Mouse (Mus musculus): ENCODE measurements around the gene Rufy3.

Gene Rufy3

DNA sequence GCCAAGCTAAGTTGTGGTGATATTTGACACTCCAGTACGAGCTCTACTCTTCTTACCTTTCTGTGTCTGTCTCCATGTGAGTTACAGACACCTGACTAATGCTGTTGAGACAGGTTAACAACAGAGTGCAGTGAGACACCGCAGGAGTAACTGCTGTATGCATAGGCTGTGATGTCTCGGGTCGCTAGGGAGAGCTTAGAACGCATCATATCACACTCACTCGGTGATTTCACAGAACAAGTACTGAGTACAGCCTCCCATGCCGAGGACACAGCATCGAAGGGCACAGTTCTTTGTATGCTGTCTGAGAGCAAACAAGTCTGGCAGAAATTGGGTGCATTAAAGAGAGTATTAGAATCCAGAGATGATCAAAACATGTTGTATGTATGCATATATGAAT is 65.1 kb downstream of the Rufy3 start:
- DNase-seq, result no peak

DNA sequence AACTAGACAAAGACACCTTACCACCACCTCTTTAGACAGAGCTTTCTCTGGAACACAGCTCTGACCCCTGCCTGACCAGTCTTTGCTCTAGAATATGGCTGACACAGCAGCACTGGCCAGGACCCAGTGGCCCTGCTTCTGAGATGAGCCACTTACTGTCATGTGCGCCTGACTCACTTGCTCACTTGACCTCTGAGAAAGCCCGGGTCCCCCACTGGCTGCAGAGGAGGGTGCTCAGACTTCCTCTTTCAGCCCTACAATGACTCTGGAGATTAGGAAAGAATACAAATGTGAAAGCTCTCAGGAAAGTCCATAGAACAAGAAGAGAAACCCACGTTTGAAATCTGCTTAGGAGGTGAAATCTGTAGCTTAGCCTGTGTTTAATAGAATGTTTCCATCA is 66.0 kb downstream of the Rufy3 start:
- DNase-seq, result no peak

DNA sequence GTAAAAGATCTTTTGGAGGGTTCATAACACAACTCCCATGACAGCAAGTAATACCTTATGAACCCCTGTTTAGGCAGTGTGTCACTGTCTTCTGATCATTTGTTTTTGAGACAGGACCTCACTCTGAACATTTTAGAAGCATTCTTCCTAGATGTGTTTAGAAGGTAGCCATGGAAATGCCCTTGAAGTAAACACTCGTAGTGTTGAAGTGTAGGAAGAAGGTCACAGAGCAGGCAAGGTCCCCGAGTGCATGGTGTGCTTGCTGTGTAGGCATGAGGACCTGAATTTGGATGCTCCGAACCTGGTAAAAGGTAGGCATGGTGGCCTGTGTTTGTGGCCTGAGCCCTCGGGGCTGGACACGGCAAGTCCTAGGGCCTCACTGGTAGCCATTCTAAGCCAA is 66.7 kb downstream of the Rufy3 start:
- DNase-seq, result no peak

DNA sequence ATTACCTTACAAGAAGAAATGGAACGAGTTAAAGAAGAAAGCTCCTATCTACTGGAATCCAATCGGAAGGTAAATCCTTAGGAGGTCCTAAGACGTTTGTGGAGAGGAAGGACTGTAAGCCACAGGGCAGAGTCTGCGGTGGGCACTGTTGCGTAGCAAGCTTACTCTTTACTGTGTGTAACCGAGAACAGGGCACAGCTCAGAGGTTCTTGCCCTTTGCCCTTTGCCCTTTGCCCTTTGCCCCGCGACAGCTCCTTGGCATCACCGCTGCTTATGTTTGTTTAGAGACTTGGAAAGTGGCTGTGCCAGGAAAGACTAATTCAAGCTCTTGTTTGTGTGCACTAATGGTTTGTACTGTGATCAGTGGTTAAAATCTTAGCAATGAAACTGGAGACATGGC is 67.6 kb downstream of the Rufy3 start:
- DNase-seq, result no peak

DNA sequence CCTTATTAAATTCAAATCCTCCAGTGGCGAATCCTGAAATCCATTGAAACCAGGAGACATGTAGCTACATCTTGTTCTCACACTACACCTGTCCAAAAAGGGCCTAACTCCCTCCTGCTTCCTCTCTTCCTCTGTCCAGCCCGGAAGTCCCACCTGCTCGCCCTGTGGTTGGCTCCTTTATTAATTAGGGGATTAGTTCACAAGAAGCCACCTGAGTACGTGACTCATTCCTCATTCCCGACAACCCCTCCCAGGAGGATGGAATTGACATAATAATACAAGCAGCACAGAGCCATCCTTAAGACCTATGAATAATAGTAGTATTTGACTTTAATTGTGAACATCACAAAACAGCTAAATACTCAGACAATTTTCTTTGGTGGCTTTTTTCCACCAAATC is 69.2 kb downstream of the Rufy3 start:
- DNase-seq, result no peak

DNA sequence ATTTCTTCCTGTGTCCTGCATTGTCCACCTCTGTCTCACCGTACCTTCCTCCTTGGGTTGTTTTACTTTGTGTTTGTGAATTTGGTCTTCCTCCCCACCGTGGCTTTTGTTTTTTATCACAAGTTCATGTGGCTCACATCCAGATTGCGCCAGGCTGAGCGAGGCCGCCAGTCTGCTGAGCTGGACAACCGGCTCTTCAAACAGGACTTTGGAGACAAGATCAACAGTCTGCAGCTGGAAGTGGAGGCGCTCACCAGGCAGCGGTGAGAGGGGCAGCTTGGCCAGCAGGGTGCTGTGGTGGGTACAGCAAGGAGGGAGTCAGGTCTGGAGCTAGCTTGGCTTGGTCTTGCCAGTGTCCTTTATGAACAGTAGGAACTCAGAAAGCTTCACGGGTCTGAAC is 77.9 kb downstream of the Rufy3 start:
- DNase-seq, result no peak

DNA sequence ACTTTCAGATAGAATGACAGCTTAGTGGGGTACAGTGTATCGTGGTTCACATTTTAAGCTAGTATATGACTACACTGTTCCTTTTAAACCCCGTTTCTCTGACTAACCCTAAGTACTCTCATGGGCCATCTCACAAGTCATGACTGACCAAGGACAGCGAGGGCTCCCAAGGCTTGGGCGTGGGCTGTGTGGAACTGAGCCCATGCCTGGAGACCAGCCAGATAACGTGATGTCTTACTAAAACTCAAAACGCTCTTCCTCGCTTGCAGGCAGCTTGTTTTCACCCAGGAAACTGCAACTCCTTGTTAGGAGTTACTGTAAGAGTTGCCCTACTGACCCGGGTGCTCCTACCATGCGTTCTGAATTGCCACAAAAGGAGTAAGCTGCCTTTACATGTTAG is 78.7 kb downstream of the Rufy3 start:
- no peak for DNase-seq

DNA sequence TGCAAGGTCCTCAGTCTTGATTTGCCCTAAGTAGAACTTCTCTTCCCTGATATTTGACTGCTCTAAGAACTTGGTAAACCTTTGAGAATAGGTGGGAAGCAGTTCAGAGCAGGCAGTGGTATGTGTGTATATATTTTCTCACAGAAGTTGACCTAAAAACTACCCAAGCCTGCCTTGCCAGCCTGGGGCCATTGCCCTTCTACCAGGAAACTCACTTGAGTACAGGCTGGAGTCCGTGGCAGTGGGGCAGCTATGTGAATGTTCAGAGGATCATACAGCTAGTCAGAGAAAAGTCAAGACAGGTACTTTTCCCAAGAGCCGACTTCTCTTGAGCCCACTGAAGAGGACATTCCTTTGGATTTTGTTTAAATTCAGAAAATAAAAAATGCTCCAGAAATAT is 80.1 kb downstream of the Rufy3 start:
- DNase-seq, result no peak

DNA sequence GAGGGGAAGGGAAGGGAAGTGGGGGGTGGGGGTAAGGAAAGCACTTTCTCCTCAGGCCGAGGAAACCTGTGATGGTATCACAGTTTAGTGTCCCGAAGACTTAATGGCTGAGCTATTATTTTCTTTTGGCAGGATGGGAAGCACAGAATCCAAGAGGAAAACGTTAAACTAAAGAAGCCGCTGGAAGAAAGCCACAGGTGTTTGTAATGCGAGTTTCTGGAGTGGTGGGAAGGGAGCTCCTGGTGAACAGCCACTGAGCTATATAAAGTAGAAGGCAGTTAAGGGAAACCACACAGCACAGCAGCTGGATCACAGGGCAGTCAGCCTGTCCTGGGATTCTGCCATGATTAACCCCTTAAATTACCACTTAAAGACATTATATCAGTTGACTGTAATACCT is 80.6 kb downstream of the Rufy3 start:
- DNase-seq, result no peak

DNA sequence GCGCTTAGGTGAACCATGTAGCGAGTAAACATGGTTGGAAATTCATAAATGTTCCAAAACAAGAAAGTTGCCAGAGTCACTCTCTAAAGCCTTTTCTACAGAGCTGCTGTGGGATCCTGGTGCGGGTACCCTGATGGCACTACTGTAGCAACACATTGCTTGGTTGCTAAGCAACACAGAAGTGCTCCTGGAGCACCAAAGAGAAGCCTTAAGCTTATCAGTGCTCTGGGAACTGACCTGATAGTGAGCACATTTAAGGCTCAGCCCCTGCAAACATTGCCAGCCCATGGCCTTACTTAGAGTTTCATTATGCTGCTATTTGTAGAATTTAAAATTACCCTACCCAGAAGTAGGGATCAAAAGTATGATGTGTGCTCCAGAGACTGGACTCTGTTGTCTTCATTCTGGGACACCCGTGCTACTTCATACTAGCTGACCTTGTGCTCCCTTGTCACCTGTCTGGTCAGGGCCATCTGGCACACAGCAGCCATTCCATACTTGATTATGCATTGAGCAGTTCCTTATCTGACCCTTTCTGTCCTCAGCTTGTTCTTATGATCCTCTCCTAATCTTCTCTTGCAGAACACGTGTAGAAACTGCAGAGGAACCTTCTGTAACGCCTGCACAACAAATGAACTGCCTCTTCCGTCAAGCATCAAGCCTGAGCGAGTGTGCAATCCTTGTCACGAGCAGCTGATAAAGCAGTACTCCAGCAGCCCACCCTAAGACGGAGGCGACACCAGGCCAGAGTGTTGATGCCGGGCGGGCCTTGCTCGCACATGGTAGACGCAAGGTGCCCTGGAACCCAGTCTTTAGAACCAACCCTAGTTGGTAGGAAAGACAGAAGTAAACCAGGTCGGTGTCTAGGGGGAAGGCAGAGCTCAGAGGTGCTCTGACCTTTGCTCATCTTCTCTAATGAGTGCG is 84.7 kb downstream of the Rufy3 start:
- DNase-seq, result no peak

DNA sequence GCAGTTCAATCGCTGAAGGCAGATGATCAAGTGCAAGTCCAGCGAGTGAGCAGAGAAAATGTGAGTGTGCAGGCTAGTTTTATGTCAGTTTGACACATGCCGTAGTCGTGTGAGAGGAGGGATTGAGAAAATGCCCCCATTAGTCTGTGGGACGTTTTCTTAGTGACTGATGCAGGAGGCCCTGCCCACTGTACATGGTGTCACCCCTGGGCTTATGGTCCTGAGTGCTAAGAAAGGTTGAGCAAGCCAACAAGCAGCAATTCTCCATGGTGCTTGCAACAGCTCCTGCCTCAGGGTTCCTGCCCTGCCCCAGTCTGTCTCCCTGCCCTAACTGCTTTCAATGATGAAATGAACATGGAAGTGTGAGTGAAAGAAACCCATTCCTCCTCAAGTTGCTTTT is 87.7 kb downstream of the Rufy3 start:
- no peak for DNase-seq

DNA sequence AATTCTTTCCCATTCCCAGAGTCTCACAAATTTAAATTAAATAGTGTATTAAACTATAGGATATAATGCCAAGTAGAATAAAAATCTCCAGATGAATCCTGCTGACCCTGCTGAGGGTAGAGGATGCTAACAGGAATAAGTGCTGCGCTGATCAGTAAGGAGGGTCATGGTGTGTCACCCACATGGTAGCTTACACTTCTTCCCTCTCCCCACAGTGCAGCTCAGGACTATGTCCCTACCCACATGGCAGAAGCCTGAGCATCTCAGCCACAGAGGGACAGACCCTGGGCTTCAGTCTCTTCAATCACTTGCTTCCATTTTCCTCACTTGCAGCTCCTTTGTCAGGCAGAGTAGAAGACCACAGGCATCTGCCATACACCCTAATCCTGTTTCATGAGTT is 93.0 kb downstream of the Rufy3 start:
- DNase-seq, result no peak

DNA sequence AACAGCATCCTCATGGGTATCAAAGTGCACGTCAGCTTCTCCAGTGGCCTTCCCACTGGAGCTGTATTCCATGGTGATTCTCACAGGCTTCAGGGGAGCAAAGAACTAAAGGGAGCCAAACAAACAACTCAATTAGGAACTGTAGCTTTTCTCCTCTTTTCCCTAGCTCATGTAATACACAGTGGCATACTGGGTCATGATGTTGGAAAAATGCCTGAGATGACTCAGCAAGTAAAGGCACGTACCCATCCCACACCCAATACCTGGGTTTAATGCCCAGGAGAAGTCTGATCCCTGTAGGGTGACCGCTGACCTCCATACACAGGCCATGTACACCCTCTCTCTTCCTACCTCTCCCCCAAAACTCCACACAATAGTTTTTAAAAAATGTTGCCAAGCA is 98.3 kb downstream of the Rufy3 start:
- DNase-seq, result no peak

DNA sequence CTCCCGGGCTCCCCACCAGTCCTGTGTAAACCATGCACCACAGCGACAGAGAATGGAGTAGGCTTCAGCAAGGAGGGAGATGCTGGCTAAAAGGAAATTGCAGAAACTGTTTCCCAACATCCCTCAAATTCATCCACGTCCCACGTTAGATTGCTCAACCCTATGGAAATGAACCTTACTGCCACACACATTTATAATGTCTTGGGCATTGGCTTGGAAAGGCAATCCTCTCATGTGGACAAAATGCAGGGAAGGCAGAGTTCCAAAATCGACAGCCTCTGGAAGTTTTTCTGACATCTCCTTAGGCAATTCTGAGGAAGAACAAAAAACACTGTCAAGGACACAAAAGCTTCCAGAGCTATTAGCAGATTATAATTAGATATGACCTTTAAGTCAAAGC is 99.0 kb downstream of the Rufy3 start:
- DNase-seq, result no peak

DNA sequence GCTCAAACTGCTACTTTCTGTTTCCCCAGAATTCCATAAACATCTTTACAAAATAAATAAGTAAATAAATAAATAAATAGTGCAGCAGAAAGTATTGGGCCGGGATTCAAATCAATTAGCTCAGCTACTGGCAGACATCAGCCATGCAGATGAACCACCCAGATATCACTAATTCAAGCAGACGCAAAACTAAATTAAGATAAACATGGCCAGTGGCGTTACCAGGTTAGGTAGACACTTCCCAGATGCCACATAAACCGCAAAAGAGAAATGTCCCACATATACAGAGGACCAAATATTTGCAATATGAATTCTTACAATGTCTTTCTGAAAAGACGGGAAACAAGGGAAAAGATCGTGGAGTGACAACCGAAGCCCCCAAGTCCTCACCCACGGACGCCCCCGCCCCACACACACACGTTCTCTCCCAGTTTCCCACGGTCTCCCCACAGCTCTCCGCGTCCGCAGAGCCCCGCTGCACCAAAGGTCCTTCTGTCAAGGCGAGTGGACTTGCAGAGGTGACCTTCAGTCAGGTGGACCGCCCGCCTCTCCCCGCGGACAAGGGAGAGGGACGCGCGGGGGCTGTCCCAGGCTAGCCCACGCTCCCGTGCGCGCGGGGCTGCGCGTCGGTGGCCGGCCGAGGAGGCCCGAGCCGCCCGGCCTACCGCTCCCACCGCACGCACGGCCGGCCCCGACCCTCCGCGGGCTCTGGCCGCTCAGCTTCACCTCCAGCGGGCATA is 110.0 kb downstream of the Rufy3 start:
- DNase-seq, result peak; percentile 59

DNA sequence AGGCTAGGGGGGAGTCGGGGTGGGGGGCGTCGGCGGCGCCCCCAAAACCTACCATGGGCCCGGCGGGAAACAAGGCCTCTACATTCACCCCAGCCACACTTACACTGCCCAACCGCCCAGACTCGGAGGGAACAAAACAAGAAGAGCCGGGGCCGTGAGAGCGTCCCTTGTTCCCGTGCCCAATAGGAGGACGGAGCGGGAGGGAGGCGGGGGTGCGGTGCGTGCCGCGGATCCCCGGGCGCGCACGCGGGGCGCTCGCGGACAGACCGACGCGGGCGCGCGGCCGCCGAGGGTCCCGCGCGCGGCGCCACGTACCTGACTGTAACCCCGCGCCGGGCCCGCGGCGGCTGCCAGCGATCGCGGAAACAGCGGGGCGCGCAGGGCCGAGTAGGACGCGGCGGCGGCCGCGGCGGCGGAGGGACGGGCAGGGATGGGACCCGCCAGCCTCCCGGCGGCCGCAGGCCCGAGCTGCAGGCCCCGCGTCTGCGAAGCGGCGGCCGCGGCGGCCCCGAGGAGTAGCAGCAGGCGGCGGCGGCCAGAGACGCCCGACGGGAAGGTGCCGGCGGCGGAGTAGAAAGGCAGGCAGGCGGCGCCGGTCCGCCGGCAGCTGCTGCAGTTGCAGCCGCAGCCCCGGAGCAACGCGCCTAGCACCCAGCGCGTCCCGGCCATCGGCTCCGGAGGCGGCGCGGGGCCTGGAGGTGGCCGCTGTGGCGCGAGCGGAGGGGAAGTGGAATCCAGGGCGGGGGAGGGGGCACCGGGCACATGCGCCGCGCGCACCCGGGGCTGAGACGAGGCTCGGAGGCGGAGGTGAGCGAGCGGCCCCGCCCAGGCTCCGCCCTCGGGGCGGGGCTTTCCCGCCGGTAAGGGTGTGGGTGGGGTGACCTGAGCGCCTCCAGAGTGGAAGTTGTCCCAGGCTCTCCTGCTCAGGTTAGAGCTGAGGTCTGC is 110.9 kb downstream of the Rufy3 start, which contains the start of gene Grsf1:
Gene Grsf1 (minus strand): TSS at position 729 of the 945 bp plus-strand sequence.
- peak; percentile 93 for DNase-seq

DNA sequence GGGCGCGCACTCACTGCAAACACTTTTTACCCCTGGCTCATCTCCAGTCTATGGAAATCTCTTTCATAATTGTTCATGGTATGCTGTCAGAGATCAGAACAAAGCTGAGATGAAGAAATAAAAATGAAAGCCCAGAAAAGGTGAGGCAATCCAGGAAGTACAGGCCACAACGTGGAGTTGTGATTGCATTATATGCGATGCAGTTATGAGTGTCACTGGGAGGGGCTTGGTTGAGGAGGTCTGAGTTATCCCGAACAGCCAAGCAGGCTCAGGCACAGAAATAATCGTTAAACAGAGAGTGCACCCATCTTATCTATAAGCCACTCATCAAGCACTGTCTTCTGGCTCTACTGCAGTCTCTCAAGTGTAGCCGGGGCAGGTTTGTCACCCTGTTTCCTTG is 114.1 kb downstream of the Rufy3 start:
- no peak for DNase-seq

DNA sequence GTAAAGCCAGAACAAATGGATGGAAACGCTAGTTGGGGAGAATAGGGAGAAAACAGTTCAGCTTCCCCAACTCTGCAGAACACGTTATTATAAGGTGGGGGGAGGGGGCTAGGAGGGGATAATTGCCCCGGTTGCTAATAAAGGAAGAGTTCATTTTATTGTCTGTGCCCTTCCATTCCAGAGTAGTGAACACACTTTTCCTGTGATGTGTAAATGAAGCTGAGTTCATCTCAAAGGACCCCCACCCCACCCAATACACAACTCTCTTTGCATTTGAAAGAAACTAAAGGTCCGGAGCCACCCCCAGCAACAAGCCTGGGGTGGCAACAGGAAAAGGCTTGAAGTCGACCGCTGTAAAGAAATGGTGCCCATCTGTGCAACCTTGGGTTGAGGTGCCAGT is 114.5 kb downstream of the Rufy3 start:
- no peak for DNase-seq

DNA sequence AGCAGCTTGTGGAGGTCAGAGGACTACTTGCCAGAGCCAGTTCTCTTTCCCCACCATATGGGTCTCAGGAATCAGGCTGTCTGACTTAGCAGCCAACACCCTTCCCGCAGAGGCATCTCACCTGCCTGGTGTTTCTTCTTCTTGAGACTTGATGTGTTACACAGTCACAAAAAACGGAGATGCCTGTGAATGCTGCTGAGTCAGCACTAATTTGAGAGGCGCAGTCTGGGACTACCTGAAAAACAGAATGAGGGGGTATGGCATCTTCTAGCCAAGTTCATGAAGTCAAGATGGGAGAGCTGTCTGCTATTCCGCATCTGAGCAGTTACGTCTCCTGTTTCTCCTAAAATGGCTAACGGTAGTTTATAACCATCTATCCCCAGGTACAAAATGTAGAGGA is 115.7 kb downstream of the Rufy3 start:
- DNase-seq, result no peak

DNA sequence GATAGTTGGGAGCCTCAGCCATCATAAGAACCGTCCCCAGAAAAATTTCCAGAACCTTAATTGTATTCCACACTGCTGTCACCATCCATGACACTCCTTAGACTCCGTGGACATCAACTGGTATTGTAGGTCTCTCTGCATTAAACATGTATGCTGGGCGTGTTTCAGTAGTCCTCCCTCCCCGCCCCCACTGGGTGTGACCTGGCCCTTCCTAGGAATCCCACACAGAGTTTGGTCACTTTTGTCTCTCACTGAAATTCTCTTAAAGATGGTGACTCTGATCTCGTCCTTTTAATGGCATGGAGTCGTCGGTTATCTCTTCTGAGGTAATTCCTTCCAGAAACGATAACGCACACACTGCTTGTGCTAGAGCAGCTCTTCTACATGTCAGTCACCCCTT is 118.9 kb downstream of the Rufy3 start:
- DNase-seq, result no peak

DNA sequence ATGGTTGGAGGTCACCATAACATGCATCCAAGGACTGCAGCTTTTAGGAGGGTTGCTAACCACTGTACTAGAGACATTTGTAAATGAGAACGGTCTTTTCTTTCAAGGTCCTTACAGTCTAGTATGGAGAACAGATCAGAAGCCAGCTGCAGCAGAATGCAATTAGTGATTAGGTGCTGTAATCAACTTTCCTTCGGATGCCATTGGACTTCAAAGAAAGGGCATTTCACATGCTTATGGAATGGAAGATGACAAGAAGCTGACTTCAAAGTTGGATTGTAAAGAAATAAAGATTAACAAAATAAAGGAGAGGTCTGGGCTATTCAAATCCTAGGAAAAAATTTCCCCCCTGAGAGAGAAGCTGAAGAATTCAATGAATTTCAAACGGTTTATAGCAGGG is 119.4 kb downstream of the Rufy3 start:
- no peak for DNase-seq

DNA sequence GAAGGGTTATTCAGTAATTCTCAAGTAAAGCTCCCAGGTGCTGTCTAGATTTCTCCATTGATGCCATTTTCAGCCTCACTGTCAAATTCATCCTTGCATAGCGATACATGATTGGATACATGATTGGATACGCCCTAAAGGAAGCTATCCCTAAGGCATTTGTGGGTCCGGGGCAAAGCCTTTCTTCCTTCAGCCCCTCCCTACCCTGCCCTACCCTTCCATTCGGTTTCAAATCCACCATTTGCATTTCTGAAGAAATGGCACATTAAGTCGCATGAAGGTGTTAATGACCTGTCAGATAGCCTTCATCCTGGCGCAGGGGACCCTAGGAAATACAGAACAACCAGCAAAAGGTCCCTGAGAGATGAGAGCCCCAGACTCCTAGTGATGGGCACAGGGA is 120.5 kb downstream of the Rufy3 start:
- no peak for DNase-seq

DNA sequence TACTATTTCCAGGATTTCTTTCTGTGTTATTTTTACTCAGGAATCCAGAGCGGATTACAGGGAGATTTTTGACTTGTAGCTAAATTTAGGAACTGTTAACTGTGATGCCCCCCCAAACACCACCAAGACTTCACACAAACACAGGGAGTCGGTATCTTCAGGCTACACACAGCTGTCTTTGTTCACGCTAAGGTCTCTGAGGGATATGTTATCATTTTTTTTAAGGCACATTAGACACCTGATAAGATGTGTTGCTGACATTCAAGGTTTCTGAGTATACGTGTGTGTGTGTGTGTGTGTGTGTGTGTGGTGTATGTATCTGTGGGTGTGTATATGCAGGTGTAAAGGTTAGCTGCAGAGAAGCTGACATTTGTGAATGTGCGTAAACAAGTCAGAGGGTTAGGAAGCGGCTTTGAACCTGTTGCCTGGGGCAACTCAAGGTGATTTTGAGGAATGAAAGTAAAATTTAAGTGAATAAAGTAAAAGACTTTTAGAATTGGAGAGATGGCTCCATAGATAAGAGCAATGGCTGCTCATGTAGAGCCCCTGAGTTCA is 121.0 kb downstream of the Rufy3 start:
- DNase-seq, result no peak
